ENCODE assay signal across 19 mouse cellular contexts in genomic region chr17:61273631-61274030, GRCm38 (mm10).
"Had no signal": no experiment of that assay in that cellular context is flagged by ENCODE, and none has a peak within 500 bp of the region (broad histone marks: within the 10 kb centered on the region; RNA-seq: fewer than 3 reads in every experiment).

No protein-coding gene starts in this region.

- H3K9ac ChIP-seq: liver, postnatal 0 days; lung, embryonic 15.5 days; midbrain, embryonic 13.5 days; midbrain, embryonic 15.5 days; neural tube, embryonic 12.5 days had no signal

- ATAC-seq: liver, postnatal 0 days; lung, postnatal 0 days; midbrain, embryonic 13.5 days; midbrain, embryonic 15.5 days had no signal

- H3K4me1 ChIP-seq: lung, embryonic 15.5 days; megakaryocyte, embryonic 14.5 days; midbrain, embryonic 13.5 days; midbrain, embryonic 15.5 days; neural tube, embryonic 12.5 days had no signal

- H3K4me2 ChIP-seq: lung, embryonic 15.5 days; midbrain, embryonic 11.5 days; midbrain, embryonic 13.5 days; midbrain, embryonic 15.5 days; neural tube, embryonic 12.5 days had no signal

- DNase-seq: liver, postnatal 0 days; lung, adult 2 months; lung, postnatal 14 days; lung, postnatal 36 days; retina, postnatal 1 day; right cerebral cortex, postnatal 25 days; right cerebral cortex, postnatal 4 days; spleen, adult 18-20 months; thymus, adult 18-20 months; thymus, postnatal 25 days; thymus, postnatal 4 days had no signal

- H3K27ac ChIP-seq: lung, embryonic 15.5 days; macrophage; midbrain, embryonic 13.5 days; midbrain, embryonic 15.5 days; neural tube, embryonic 12.5 days had no signal

- H3K4me3 ChIP-seq: lung, embryonic 15.5 days; megakaryocyte, embryonic 14.5 days; midbrain, embryonic 13.5 days; midbrain, embryonic 15.5 days; neural tube, embryonic 12.5 days had no signal

- H3K36me3 ChIP-seq: lung, embryonic 15.5 days; midbrain, embryonic 13.5 days; midbrain, embryonic 15.5 days; neural tube, embryonic 12.5 days had no signal

- H3K27me3 ChIP-seq: lung, embryonic 15.5 days; megakaryocyte, embryonic 14.5 days; midbrain, embryonic 13.5 days; midbrain, embryonic 15.5 days; neural tube, embryonic 12.5 days had no signal

- H3K9me3 ChIP-seq: lung, embryonic 15.5 days; megakaryocyte, embryonic 14.5 days; midbrain, embryonic 15.5 days; neural tube, embryonic 12.5 days had no signal
